Mouse (Mus musculus) MEL (cell line): ENCODE data around the gene Erbb2. TPM values are rescaled to one million over a fixed set of nuclear protein-coding genes. Genes with fewer than 3 reads are reported as not detected.

Experiments used
- DNase-seq: peaks from one replicate; pipeline ENCODE4 v3.0.0; 2011; ENCODE audit warnings: low read depth, low spot score
- H3K27ac ChIP-seq: 2 replicates; pipeline ENCODE4 v1.5.1; 2012; ENCODE audit warnings: low read depth, mild to moderate bottlenecking, control low read depth, low read length, moderate library complexity; ENCODE audit not compliant: control insufficient read depth
- H3K27me3 ChIP-seq, 2 experiments: fragments of 150-350 bp in 1 of 2; sonication (generic) in 1 of 2; 2 replicates each; pipeline ENCODE4 v1.6.1; 2012; ENCODE audit warnings: low read length in 2 of 2, mild to moderate bottlenecking in 2 of 2, improper control_type of control experiment in 1 of 2, moderate library complexity in 1 of 2; ENCODE audit not compliant: insufficient read depth in 2 of 2, control insufficient read depth in 1 of 2
- H3K36me3 ChIP-seq, 2 experiments: 2 replicates each; pipeline ENCODE4 v1.6.1; 2012 to 2014; ENCODE audit warnings: low read length in 2 of 2, improper control_type of control experiment in 1 of 2, inconsistent platforms in 1 of 2, mild to moderate bottlenecking in 1 of 2; ENCODE audit not compliant: insufficient read depth in 2 of 2, control insufficient read depth in 1 of 2
- H3K4me1 ChIP-seq, 2 experiments: fragments of 150-350 bp in 1 of 2; sonication (generic) in 1 of 2; 2 replicates each; pipeline ENCODE4 v1.6.1; 2012; ENCODE audit warnings: low read length in 2 of 2, improper control_type of control experiment in 1 of 2, mild to moderate bottlenecking in 1 of 2; ENCODE audit not compliant: insufficient read depth in 2 of 2, control insufficient read depth in 1 of 2
- H3K4me3 ChIP-seq, 2 experiments: fragments of 150-350 bp in 1 of 2; sonication (generic) in 1 of 2; 2 replicates each; pipeline ENCODE4 v1.5.1; 2012; ENCODE audit warnings: low read depth in 2 of 2, low read length in 2 of 2, mild to moderate bottlenecking in 2 of 2, moderate library complexity in 2 of 2, control low read depth in 1 of 2, improper control_type of control experiment in 1 of 2; ENCODE audit not compliant: control insufficient read depth in 1 of 2, insufficient read depth in 1 of 2
- H3K79me2 ChIP-seq: 2 replicates; pipeline ENCODE4 v1.6.1; 2012; ENCODE audit warnings: mild to moderate bottlenecking, low read length, moderate library complexity; ENCODE audit not compliant: control insufficient read depth, poor library complexity, insufficient read depth
- H3K9ac ChIP-seq: 2 replicates; pipeline ENCODE4 v1.6.1; 2012; ENCODE audit warnings: low read depth, mild to moderate bottlenecking, control low read depth, low read length, moderate library complexity; ENCODE audit not compliant: control insufficient read depth, poor library complexity, severe bottlenecking
- H3K9me3 ChIP-seq: fragments of 150-350 bp; sonication (generic); replicated peaks from 2 replicates; pipeline ENCODE4 v1.6.1; 2012; ENCODE audit warnings: mild to moderate bottlenecking, low read length, improper control_type of control experiment, moderate library complexity; ENCODE audit not compliant: insufficient read depth
- BHLHE40 ChIP-seq: IDR thresholded peaks from 2 replicates; pipeline ENCODE4 v1.6.1; 2012; ENCODE audit warnings: low read depth, mild to moderate bottlenecking, inconsistent platforms, low read length, improper control_type of control experiment, borderline replicate concordance
- CHD1 ChIP-seq: IDR thresholded peaks from 2 replicates; pipeline ENCODE4 v1.6.1; 2012; ENCODE audit warnings: low read depth, mild to moderate bottlenecking, inconsistent platforms, low read length, improper control_type of control experiment
- CHD2 ChIP-seq: IDR thresholded peaks from 2 replicates; pipeline ENCODE4 v1.6.1; 2011; ENCODE audit warnings: low read length, improper control_type of control experiment
- CTCF ChIP-seq, 3 experiments: IDR thresholded peaks in 2 of 3; conservative IDR thresholded peaks in 1 of 3; 2 replicates each; pipeline ENCODE4 v1.5.1; 2011 to 2012; ENCODE audit warnings: low read length in 3 of 3, low read depth in 2 of 3, mild to moderate bottlenecking in 2 of 3, improper control_type of control experiment in 1 of 3, inconsistent platforms in 1 of 3, mixed read lengths in 1 of 3, moderate library complexity in 1 of 3; ENCODE audit not compliant: control insufficient read depth in 1 of 3, insufficient read depth in 1 of 3, poor library complexity in 1 of 3, severe bottlenecking in 1 of 3
- E2F4 ChIP-seq: IDR thresholded peaks from 2 replicates; pipeline ENCODE4 v1.6.1; 2011; ENCODE audit warnings: low read depth, low read length, improper control_type of control experiment, borderline replicate concordance
- ETS1 ChIP-seq: IDR thresholded peaks from 2 replicates; pipeline ENCODE4 v1.6.1; 2012; ENCODE audit warnings: low read depth, mild to moderate bottlenecking, inconsistent platforms, low read length, improper control_type of control experiment, moderate library complexity
- GATA1 ChIP-seq: IDR thresholded peaks from 2 replicates; pipeline ENCODE4 v1.6.1; 2011; ENCODE audit warnings: low read depth, low read length, improper control_type of control experiment
- HCFC1 ChIP-seq: IDR thresholded peaks from 2 replicates; pipeline ENCODE4 v1.6.1; 2012; ENCODE audit warnings: low read depth, mild to moderate bottlenecking, inconsistent platforms, low read length, improper control_type of control experiment, moderate library complexity
- JUND ChIP-seq: IDR thresholded peaks from 2 replicates; pipeline ENCODE4 v1.6.1; 2011; ENCODE audit warnings: low read depth, mild to moderate bottlenecking, improper control_type of control experiment, low read length
- KAT2A ChIP-seq: conservative IDR thresholded peaks from 2 replicates; pipeline ENCODE4 v1.6.1; 2012; ENCODE audit warnings: low read depth, low read length, improper control_type of control experiment, inconsistent platforms
- MAX ChIP-seq: IDR thresholded peaks from 2 replicates; pipeline ENCODE4 v1.6.1; 2011; ENCODE audit warnings: low read length, improper control_type of control experiment
- MAZ ChIP-seq: IDR thresholded peaks from 2 replicates; pipeline ENCODE4 v1.6.1; 2012; ENCODE audit warnings: low read depth, mild to moderate bottlenecking, inconsistent platforms, low read length, improper control_type of control experiment
- NRF1 ChIP-seq: IDR thresholded peaks from 2 replicates; pipeline ENCODE4 v1.6.1; 2014; ENCODE audit warnings: low read depth, mild to moderate bottlenecking, inconsistent platforms, low read length, improper control_type of control experiment, moderate library complexity; ENCODE audit not compliant: poor library complexity, insufficient read depth, severe bottlenecking
- POLR2A ChIP-seq, 2 experiments: IDR thresholded peaks; 2 replicates each; pipeline ENCODE4 v1.6.1; 2011 to 2012; ENCODE audit warnings: low read length in 2 of 2, mild to moderate bottlenecking in 2 of 2, control low read depth in 1 of 2, improper control_type of control experiment in 1 of 2, low read depth in 1 of 2, moderate library complexity in 1 of 2; ENCODE audit not compliant: control insufficient read depth in 1 of 2, insufficient read depth in 1 of 2, poor library complexity in 1 of 2
- SIN3A ChIP-seq: IDR thresholded peaks from 2 replicates; pipeline ENCODE4 v1.6.1; 2012; ENCODE audit warnings: low read length, improper control_type of control experiment, inconsistent platforms
- TAL1 ChIP-seq: IDR thresholded peaks from 2 replicates; pipeline ENCODE4 v1.6.1; 2012; ENCODE audit warnings: mild to moderate bottlenecking, inconsistent platforms, low read length, moderate library complexity, mixed read lengths
- UBTF ChIP-seq: IDR thresholded peaks from 2 replicates; pipeline ENCODE4 v1.6.1; 2012; ENCODE audit warnings: low read depth, mild to moderate bottlenecking, inconsistent platforms, low read length, improper control_type of control experiment, moderate library complexity, borderline replicate concordance; ENCODE audit not compliant: insufficient read depth
- USF2 ChIP-seq, 2 experiments: IDR thresholded peaks; 2 replicates each; pipeline ENCODE4 v1.6.1; 2011 to 2012; ENCODE audit warnings: improper control_type of control experiment in 2 of 2, low read length in 2 of 2, borderline replicate concordance in 1 of 2, inconsistent platforms in 1 of 2, low read depth in 1 of 2, mild to moderate bottlenecking in 1 of 2; ENCODE audit not compliant: insufficient read depth in 1 of 2
- ZC3H11A ChIP-seq: IDR thresholded peaks from 2 replicates; pipeline ENCODE4 v1.6.1; 2012; ENCODE audit warnings: low read depth, mild to moderate bottlenecking, inconsistent platforms, low read length, improper control_type of control experiment
- ZKSCAN1 ChIP-seq: IDR thresholded peaks from 2 replicates; pipeline ENCODE4 v1.6.1; 2012; ENCODE audit warnings: low read depth, mild to moderate bottlenecking, inconsistent platforms, low read length, improper control_type of control experiment, moderate library complexity
- ZNF384 ChIP-seq: IDR thresholded peaks from 2 replicates; pipeline ENCODE4 v1.6.1; 2012; ENCODE audit warnings: low read depth, mild to moderate bottlenecking, inconsistent platforms, low read length, improper control_type of control experiment
- polyA plus RNA-seq, 2 experiments: library from polyadenylated mRNA; stranded (reverse) in 1 of 2; unstranded in 1 of 2; fragments of >175 nt in 1 of 2; fragments of >200 nt in 1 of 2; gene quantifications; 2 replicates each; pipeline versions ENCODE4 v1.2.1 to v1.2.4; 2012; ENCODE audit warnings: low replicate concordance in 2 of 2, low read depth in 1 of 2; ENCODE audit not compliant: insufficient read length in 2 of 2, insufficient read depth in 1 of 2, missing spikeins in 1 of 2
- total RNA-seq: library from RNA; depleted of rRNA; stranded (reverse); fragments of 300-350 nt; gene quantifications from 2 replicates; pipeline ENCODE4 v1.2.3, GENCODE M21; 2012

Gene Erbb2
- total and polyA plus RNA-seq, 3 experiments, result not detected

DNA sequence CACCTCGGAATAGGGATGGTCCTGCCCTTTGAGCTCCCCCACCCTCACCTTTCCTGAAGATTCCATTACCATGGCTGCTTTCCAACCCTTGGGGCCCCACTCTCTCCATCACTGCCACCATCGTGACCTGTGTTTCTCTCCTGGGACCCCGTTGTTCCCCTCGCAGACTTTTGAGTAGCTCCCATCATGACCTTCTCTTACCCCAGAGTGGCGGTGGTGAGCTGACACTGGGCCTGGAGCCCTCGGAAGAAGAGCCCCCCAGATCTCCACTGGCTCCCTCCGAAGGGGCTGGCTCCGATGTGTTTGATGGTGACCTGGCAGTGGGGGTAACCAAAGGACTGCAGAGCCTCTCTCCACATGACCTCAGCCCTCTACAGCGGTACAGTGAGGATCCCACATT lies 23.5 kb downstream of the Erbb2 start:
- H3K4me3 ChIP-seq, result no peak overlapping the region
- no peak for DNase-seq
- H3K36me3 ChIP-seq, result no peaks in the 10 kb centered on the region
- H3K27me3 ChIP-seq, result peaks cover 0 to 6% of the 10 kb centered on the region in 2 experiments; a peak in 2 of 4 replicates
- no peak overlapping the region for H3K27ac ChIP-seq
- H3K79me2 ChIP-seq, result no peaks in the 10 kb centered on the region; the same call in 1 of the 2 replicates
- H3K9ac ChIP-seq, result no peak overlapping the region
- TF ChIP-seq CHD1 (no peak), TAL1 (no peak), CTCF (IDR thresholded peaks at IDR 0.05 in 2 of 3, conservative IDR thresholded peaks at IDR 0.05 in 1 of 3; ENCODE audit: control insufficient read depth in 1 of 3, insufficient read depth in 1 of 3, low read depth in 2 of 3, low read length in 3 of 3, poor library complexity in 1 of 3, severe bottlenecking in 1 of 3) (no peak), GATA1 (no peak), SIN3A (no peak), ZNF384 (no peak), ZKSCAN1 (no peak), UBTF (no peak)
- H3K9me3 ChIP-seq, result no peaks in the 10 kb centered on the region
- peaks cover 2 to 5% of the 10 kb centered on the region in 2 experiments; a peak in 1 of 4 replicates for H3K4me1 ChIP-seq

DNA sequence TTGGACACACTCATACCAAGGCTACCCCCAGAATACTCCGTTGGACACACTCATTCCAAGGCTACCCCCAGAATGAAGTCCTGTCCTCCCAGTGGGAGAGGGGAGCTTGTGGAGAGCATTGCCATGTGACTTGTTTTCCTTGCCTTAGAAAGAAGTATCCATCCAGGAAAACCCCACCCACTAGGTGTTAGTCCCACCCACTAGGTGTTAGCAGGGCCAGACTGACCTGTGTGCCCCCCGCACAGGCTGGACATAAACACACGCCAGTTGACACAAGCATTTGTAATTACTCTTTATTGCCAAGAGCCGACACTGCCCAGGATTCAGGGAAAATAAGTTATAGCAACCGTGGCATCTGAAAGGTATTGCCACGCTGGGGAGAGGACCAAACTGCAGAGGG lies 25.2 kb downstream of the Erbb2 start:
- Histone ChIP-seq H3K9me3 (no peaks in the 10 kb centered on the region), H3K4me1 (peaks cover 2 to 5% of the 10 kb centered on the region in 2 experiments; a peak in 1 of 4 replicates), H3K4me3 (no peak overlapping the region), H3K36me3 (no peaks in the 10 kb centered on the region), H3K9ac (no peak overlapping the region), H3K27ac (no peak overlapping the region), H3K79me2 (no peaks in the 10 kb centered on the region; the same call in 1 of the 2 replicates), H3K27me3 (peaks cover 0 to 2% of the 10 kb centered on the region in 2 experiments; a peak in 1 of 4 replicates)
- no peak for DNase-seq
- no peak for TF ChIP-seq MAZ
- no peak for TF ChIP-seq MAX
- TF ChIP-seq ETS1, result no peak
- no peak for TF ChIP-seq E2F4
- no peak for TF ChIP-seq NRF1
- TF ChIP-seq CHD2, result no peak
- no peak for TF ChIP-seq HCFC1
- TF ChIP-seq UBTF, result no peak
- TF ChIP-seq BHLHE40, result no peak
- TF ChIP-seq KAT2A, result no peak
- no peak for TF ChIP-seq USF2 (IDR thresholded peaks at IDR 0.05; ENCODE audit: borderline replicate concordance in 1 of 2, insufficient read depth in 1 of 2, low read depth in 1 of 2, low read length in 2 of 2)
- TF ChIP-seq ZC3H11A, result no peak
- no peak for TF ChIP-seq POLR2A (IDR thresholded peaks at IDR 0.05; ENCODE audit: control insufficient read depth in 1 of 2, insufficient read depth in 1 of 2, low read depth in 1 of 2, low read length in 2 of 2, poor library complexity in 1 of 2)
- no peak for TF ChIP-seq CTCF (IDR thresholded peaks at IDR 0.05 in 2 of 3, conservative IDR thresholded peaks at IDR 0.05 in 1 of 3; ENCODE audit: control insufficient read depth in 1 of 3, insufficient read depth in 1 of 3, low read depth in 2 of 3, low read length in 3 of 3, poor library complexity in 1 of 3, severe bottlenecking in 1 of 3)
- no peak for TF ChIP-seq JUND
- TF ChIP-seq SIN3A, result no peak
- TF ChIP-seq, all 39 proteins: peak for 0
